Mouse (Mus musculus): ENCODE measurements around the gene Setdb1. TPM values are rescaled to one million over a fixed set of nuclear protein-coding genes. Genes with fewer than 3 reads are reported as not detected.

Setdb1 gene
- polyA plus RNA-seq, 1 experiment from 2014 or later, result 63.7 TPM

GRCm38 (mm10) chr3:95317414-95318080, 39.5 kb downstream of the Setdb1 start:
- no peak for ATAC-seq (ENCODE audit: insufficient number of reproducible peaks, insufficient read depth, low FRiP score, low TSS enrichment, low read depth)
- Histone ChIP-seq H3K27me3 (no peaks in the 10 kb centered on the region), H3K36me3 (peaks cover 36% of the 10 kb centered on the region), H3K27ac (0 out of 2 replicates have a peak overlapping the region, but pooled peaks have one; percentile 20), H3K9ac (replicated peaks) (no peak overlapping the region), H3K4me2 (peak overlapping the region; percentile 36), H3K4me1 (replicated peaks) (peaks cover 27% of the 10 kb centered on the region), H3K9me3 (no peaks in the 10 kb centered on the region), H3K4me3 (replicated peaks) (0 out of 2 replicates have a peak overlapping the region, but pooled peaks have one; percentile 6)
- WGBS, result 25% methylated on average over 12 of the region's 12 CpGs

DNA sequence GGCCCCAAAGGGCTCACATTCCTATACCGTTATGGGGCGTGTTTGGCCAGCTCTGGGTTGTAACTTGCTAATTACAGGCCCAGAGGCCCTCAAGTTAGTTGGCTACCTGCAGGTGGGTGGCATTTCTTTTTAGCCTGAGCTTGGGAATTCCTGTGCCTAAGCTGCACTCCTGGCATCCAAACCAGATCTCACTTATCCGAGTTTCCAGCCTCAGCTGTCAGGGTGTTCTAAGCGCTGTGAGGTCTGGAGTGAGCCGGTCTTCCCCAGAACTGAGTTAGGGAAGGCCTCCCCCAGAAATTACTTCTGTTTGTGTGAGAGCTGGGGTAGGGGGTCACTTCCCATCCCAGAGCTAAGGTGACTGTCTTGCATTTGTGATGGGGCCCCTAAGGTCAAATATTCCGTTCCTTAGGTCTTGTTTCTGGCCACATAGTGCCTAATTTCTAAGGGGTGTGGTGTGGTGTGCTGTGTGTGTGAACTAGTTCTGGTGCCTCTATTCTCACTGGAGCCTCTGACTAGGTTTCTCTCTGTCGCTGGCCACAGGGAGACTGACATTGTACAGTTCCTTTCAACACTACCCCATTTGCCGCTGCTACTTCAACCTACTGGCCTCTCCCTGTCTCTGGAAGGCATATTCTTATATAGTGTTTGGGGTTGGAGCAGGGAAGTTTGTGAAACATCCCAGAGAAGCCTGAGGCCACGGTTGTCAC, 41.0 kb downstream of the Setdb1 start:
- H3K4me2 ChIP-seq, result peak overlapping the region; percentile 82
- H3K4me3 ChIP-seq (replicated peaks), result peak overlapping the region; percentile 87
- H3K9ac ChIP-seq (replicated peaks), result peak overlapping the region; percentile 99
- 13% methylated on average over 9 of the region's 9 CpGs for WGBS
- H3K27me3 ChIP-seq, result no peaks in the 10 kb centered on the region
- H3K9me3 ChIP-seq, result no peaks in the 10 kb centered on the region
- ATAC-seq (ENCODE audit: insufficient number of reproducible peaks, insufficient read depth, low FRiP score, low TSS enrichment, low read depth), result no peak
- peaks cover 27% of the 10 kb centered on the region for H3K4me1 ChIP-seq (replicated peaks)
- H3K27ac ChIP-seq, result peak overlapping the region; percentile 97
- H3K36me3 ChIP-seq, result peaks cover 20% of the 10 kb centered on the region

GRCm38 (mm10) chr3:95315094-95315843, 41.7 kb downstream of the Setdb1 start:
- under 1% methylated on average over 65 of the region's 71 CpGs for WGBS
- Histone ChIP-seq H3K36me3 (peaks cover 13% of the 10 kb centered on the region), H3K9ac (replicated peaks) (peak overlapping the region; percentile 99), H3K27ac (peak overlapping the region; percentile 97), H3K9me3 (no peaks in the 10 kb centered on the region), H3K4me2 (peak overlapping the region; percentile 82), H3K4me3 (replicated peaks) (peak overlapping the region; percentile 87), H3K4me1 (replicated peaks) (peaks cover 27% of the 10 kb centered on the region), H3K27me3 (no peaks in the 10 kb centered on the region)
- peak; percentile 91 for ATAC-seq (ENCODE audit: insufficient number of reproducible peaks, insufficient read depth, low FRiP score, low TSS enrichment, low read depth)

DNA sequence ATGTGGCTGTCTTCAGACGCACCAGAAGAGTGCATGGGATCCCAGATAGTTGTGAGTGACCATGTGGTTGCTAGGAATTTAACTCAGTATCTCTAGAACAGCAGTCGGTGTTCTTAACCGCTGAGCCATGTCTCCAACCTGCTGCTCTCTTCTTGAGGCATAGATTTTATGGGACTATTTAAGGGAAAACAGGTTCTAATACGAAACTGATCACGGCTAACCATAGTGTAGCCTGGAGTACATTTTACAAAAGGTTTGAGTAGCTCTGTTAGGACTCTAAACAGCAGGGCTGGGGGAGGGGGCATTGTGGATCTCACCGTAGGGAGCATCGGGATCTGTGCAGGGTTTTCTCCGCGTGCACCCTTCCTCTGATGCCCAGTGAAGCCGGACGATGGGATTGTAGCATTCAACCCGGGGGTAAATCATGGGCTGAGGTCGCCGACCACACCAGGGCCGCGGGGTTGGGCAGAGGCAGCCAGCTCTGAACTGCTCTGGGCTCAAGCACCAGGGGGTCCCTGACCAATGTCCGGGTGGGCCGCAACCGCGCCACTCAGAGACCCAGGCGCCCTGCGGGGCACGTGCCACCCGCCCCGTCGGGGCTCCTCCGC, 42.4 kb downstream of the Setdb1 start, which contains the start of gene Cers2:
Cers2 (plus strand) TSS at position 306 of the 608 bp plus-strand sequence.
- Histone ChIP-seq H3K4me3 (replicated peaks) (peak within 1 kb of the TSS; percentile 87), H3K36me3 (peaks cover 7% of the 10 kb centered on the region), H3K4me2 (peak within 1 kb of the TSS; percentile 82), H3K27ac (peak within 1 kb of the TSS; percentile 97), H3K9ac (replicated peaks) (peak within 1 kb of the TSS; percentile 99), H3K4me1 (replicated peaks) (peaks cover 27% of the 10 kb centered on the region), H3K9me3 (no peaks in the 10 kb centered on the region), H3K27me3 (no peaks in the 10 kb centered on the region)
- ATAC-seq (ENCODE audit: insufficient number of reproducible peaks, insufficient read depth, low FRiP score, low TSS enrichment, low read depth), result peak; percentile 33
- 4% methylated on average over 27 of the region's 27 CpGs for WGBS

DNA sequence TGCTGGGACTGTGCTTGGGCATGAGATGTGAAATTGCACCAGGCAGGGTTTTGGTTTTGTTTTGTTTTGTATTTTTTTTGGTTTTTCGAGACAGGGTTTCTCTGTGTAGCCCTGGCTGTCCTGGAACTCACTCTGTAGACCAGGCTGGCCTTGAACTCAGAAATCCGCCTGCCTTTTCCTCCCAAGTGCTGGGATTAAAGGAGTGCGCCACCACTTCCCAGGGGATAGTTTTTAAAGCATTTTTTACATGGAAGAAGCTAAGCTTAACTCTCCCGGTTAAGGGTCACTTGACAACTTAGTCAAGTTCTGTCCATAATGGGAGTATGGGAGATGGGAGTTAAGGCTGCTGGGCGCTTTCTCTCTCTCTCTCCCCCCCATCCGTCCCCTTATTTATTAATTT, 42.9 kb downstream of the Setdb1 start:
- Histone ChIP-seq H3K4me3 (replicated peaks) (peak overlapping the region; percentile 87), H3K4me2 (peak overlapping the region; percentile 82), H3K9ac (replicated peaks) (peak overlapping the region; percentile 99; the same call in 1 of the 2 replicates), H3K9me3 (no peaks in the 10 kb centered on the region), H3K27ac (no peak overlapping the region; the same call in 1 of the 2 replicates), H3K4me1 (replicated peaks) (peaks cover 27% of the 10 kb centered on the region), H3K36me3 (peaks cover 4% of the 10 kb centered on the region), H3K27me3 (no peaks in the 10 kb centered on the region)
- no peak for ATAC-seq (ENCODE audit: insufficient number of reproducible peaks, insufficient read depth, low FRiP score, low TSS enrichment, low read depth)
- WGBS, result 71% methylated on average over 6 of the region's 6 CpGs

DNA sequence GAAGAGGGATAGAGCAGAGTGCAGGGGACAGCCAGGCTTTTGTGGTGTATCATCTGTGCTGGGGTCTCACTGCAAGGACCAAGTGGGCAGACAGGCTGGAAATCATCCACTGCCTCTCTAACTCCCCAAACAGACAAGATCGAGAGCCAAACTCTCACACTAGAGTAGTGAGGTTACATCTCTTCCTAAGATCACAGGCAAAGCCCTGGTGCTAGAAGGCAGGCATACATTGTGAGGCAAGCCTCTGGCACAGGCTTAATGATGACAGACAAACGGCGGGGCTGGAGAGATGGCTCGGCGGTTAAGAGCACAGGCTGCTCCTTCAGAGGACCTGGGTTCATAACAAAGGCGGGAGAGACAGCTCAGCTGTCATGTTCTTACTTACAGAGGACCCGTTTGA, 43.5 kb downstream of the Setdb1 start:
- Histone ChIP-seq H3K36me3 (peaks cover 2% of the 10 kb centered on the region; the same call in 1 of the 2 replicates), H3K4me1 (replicated peaks) (peaks cover 21% of the 10 kb centered on the region), H3K9me3 (no peaks in the 10 kb centered on the region), H3K4me2 (no peak overlapping the region), H3K4me3 (replicated peaks) (no peak overlapping the region), H3K27me3 (no peaks in the 10 kb centered on the region), H3K27ac (no peak overlapping the region), H3K9ac (replicated peaks) (no peak overlapping the region)
- WGBS, result 37% methylated on average over 7 of the region's 7 CpGs
- ATAC-seq (ENCODE audit: insufficient number of reproducible peaks, insufficient read depth, low FRiP score, low TSS enrichment, low read depth), result no peak

DNA sequence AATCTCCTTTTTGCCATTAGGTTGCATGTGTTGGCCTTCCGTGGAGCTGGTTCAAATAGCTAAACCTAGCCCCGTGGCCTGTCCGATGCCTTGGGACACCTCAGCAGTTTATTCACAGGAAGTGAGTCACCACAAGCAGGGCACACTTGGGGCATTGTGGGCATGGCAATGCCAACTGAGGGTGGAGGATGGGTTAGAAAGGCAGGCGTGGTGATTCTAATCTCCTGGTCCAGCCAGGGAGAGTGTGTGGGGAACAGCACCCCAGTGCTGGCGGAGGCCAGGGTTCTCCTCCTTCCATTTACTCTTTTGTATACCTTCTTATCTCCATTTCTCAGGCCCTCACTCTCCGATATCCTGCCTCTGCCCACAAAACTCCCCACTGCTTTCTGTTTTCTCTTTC, 44.4 kb downstream of the Setdb1 start:
- H3K4me1 ChIP-seq (replicated peaks), result peaks cover 14% of the 10 kb centered on the region
- no peaks in the 10 kb centered on the region; the same call in 1 of the 2 replicates for H3K36me3 ChIP-seq
- ATAC-seq (ENCODE audit: insufficient number of reproducible peaks, insufficient read depth, low FRiP score, low TSS enrichment, low read depth), result no peak
- H3K4me3 ChIP-seq (replicated peaks), result no peak overlapping the region
- 74% methylated on average over 6 of the region's 6 CpGs for WGBS
- H3K27ac ChIP-seq, result no peak overlapping the region
- H3K27me3 ChIP-seq, result no peaks in the 10 kb centered on the region
- no peak overlapping the region for H3K9ac ChIP-seq (replicated peaks)
- no peak overlapping the region for H3K4me2 ChIP-seq
- H3K9me3 ChIP-seq, result no peaks in the 10 kb centered on the region

GRCm38 (mm10) chr3:95310968-95311882, 45.8 kb downstream of the Setdb1 start:
- Histone ChIP-seq H3K36me3 (no peaks in the 10 kb centered on the region), H3K9me3 (no peaks in the 10 kb centered on the region), H3K27me3 (no peaks in the 10 kb centered on the region), H3K4me3 (replicated peaks) (no peak overlapping the region), H3K27ac (no peak overlapping the region; the same call in 1 of the 2 replicates), H3K9ac (replicated peaks) (no peak overlapping the region), H3K4me2 (no peak overlapping the region), H3K4me1 (replicated peaks) (peaks cover 5% of the 10 kb centered on the region)
- 67% methylated on average over 9 of the region's 9 CpGs for WGBS
- no peak for ATAC-seq (ENCODE audit: insufficient number of reproducible peaks, insufficient read depth, low FRiP score, low TSS enrichment, low read depth)

- no peak overlapping the region for H3K4me3 ChIP-seq (replicated peaks)
- no peak for ATAC-seq (ENCODE audit: insufficient number of reproducible peaks, insufficient read depth, low FRiP score, low TSS enrichment, low read depth)
- no peak overlapping the region for H3K4me2 ChIP-seq
- no peak overlapping the region for H3K27ac ChIP-seq
- H3K9ac ChIP-seq (replicated peaks), result no peak overlapping the region
- H3K9me3 ChIP-seq, result no peaks in the 10 kb centered on the region
- no peaks in the 10 kb centered on the region for H3K4me1 ChIP-seq (replicated peaks)
- H3K27me3 ChIP-seq, result no peaks in the 10 kb centered on the region
- WGBS, result 73% methylated on average over 3 of the region's 3 CpGs
- H3K36me3 ChIP-seq, result no peaks in the 10 kb centered on the region
Measured at GRCm38 (mm10) chr3:95310496-95310895, 46.5 kb downstream of the Setdb1 start.

DNA sequence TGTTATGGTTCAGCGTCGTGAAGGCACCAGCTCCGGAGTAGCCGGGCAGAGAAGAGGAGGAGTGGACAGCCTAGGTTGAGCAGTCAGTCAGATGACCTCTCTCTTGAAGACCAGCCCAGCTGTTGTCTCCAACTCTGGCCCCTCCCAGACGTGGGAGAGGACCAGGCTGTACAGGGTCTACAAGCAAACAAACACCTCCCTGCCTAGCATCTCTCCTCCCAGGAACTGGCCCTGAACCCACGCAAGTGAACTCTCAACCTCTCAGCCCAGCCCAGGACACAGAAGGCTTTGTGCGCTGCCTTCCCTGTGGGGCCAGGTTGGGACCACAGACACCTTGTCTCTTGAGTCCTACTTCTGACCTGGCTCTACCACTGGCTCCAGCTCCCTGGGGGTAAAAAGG, 49.9 kb downstream of the Setdb1 start, which contains the start of gene Anxa9:
Anxa9 (minus strand) TSS at position 77 of the 400 bp plus-strand sequence.
- H3K27ac ChIP-seq, result no peak within 1 kb of the TSS
- WGBS, result 54% methylated on average over 7 of the region's 7 CpGs
- no peaks in the 10 kb centered on the region for H3K27me3 ChIP-seq
- H3K36me3 ChIP-seq, result no peaks in the 10 kb centered on the region
- 0 out of 2 replicates have a peak, but pooled peaks cover under 1% of the 10 kb centered on the region for H3K4me1 ChIP-seq (replicated peaks)
- H3K4me2 ChIP-seq, result no peak within 1 kb of the TSS
- ATAC-seq (ENCODE audit: insufficient number of reproducible peaks, insufficient read depth, low FRiP score, low TSS enrichment, low read depth), result no peak
- no peak within 1 kb of the TSS for H3K9ac ChIP-seq (replicated peaks)
- H3K4me3 ChIP-seq (replicated peaks), result no peak within 1 kb of the TSS
- H3K9me3 ChIP-seq, result no peaks in the 10 kb centered on the region

All from limb, embryonic 12.5 days (tissue).